Mouse (Mus musculus) thymus, adult 2 months (tissue): ENCODE results near the gene Sorcs3. TPM values are rescaled to one million over a fixed set of nuclear protein-coding genes. Genes with fewer than 3 reads are reported as not detected.

ENCODE experiments used
- DNase-seq: peaks from one replicate; pipeline ENCODE4 v3.0.0; 2021
- H3K27ac ChIP-seq: fragments of 200-500 bp; 2 replicates; pipeline ENCODE4 v1.5.1; 2012; ENCODE audit warnings: low read length, control low read depth; ENCODE audit not compliant: control insufficient read depth, insufficient read depth
- H3K27me3 ChIP-seq: fragments of 200-500 bp; 2 replicates; pipeline ENCODE4 v1.6.1; 2012; ENCODE audit warnings: mild to moderate bottlenecking, low read length, moderate library complexity, mixed read lengths; ENCODE audit not compliant: control insufficient read depth, insufficient read depth
- H3K36me3 ChIP-seq: fragments of 200-500 bp; 2 replicates; pipeline ENCODE4 v1.6.1; 2012; ENCODE audit warnings: mild to moderate bottlenecking, low read length, moderate library complexity; ENCODE audit not compliant: control insufficient read depth, insufficient read depth
- H3K4me1 ChIP-seq: fragments of 200-500 bp; replicated peaks from 2 replicates; pipeline ENCODE4 v1.6.1; 2012; ENCODE audit warnings: low read length; ENCODE audit not compliant: control insufficient read depth, insufficient read depth
- H3K4me3 ChIP-seq: fragments of 200-500 bp; 2 replicates; pipeline ENCODE4 v1.5.1; 2012; ENCODE audit warnings: mild to moderate bottlenecking, low read length, control low read depth, moderate library complexity; ENCODE audit not compliant: control insufficient read depth, insufficient read depth
- CTCF ChIP-seq: fragments of 200-500 bp; IDR thresholded peaks from 2 replicates; pipeline ENCODE4 v1.5.1; 2012; ENCODE audit warnings: mild to moderate bottlenecking, control low read depth, low read length, moderate library complexity, borderline replicate concordance; ENCODE audit not compliant: control insufficient read depth, poor library complexity, insufficient read depth; ENCODE audit errors: extremely low read depth
- POLR2A ChIP-seq: fragments of 200-500 bp; IDR thresholded peaks from 2 replicates; pipeline ENCODE4 v1.6.1; 2012; ENCODE audit warnings: mild to moderate bottlenecking, low read length, control low read depth, moderate library complexity; ENCODE audit not compliant: control insufficient read depth, poor library complexity, insufficient read depth; ENCODE audit errors: extremely low read depth
- WGBS: fragments of 180-500 bp; shearing (Covaris S2); methylation state at CpG from one replicate; pipeline ENCODE4 v1.1.7; 2018; 5-methylcytosine and 5-hydroxymethylcytosine counted together
- polyA plus RNA-seq: library from polyadenylated mRNA; depleted of rRNA; stranded (reverse); fragments of >200 nt; gene quantifications from 2 replicates; pipeline ENCODE4 v1.2.3, GENCODE M21; 2012

Gene Sorcs3
- polyA plus RNA-seq, 1 experiment = 0.18 TPM

- H3K4me1 ChIP-seq = no peaks in the 10 kb centered on the region
- WGBS = 35% methylated on average over 6 of the region's 6 CpGs
- H3K4me3 ChIP-seq = no peak overlapping the region
- H3K36me3 ChIP-seq = no peaks in the 10 kb centered on the region
- TF ChIP-seq POLR2A = no peak
- no peaks in the 10 kb centered on the region for H3K27me3 ChIP-seq
- no peak overlapping the region for H3K27ac ChIP-seq
- DNase-seq = no peak
These were observed 270.1 kb downstream of the Sorcs3 start for GRCm38 (mm10) chr19:48475784-48476410.

- H3K27me3 ChIP-seq = no peaks in the 10 kb centered on the region
- H3K27ac ChIP-seq = no peak overlapping the region
- no peak overlapping the region for H3K4me3 ChIP-seq
- no peaks in the 10 kb centered on the region for H3K4me1 ChIP-seq
- H3K36me3 ChIP-seq = no peaks in the 10 kb centered on the region
- no peak for DNase-seq
- 63% methylated on average over 2 of the region's 2 CpGs for WGBS
- no peak for TF ChIP-seq CTCF
- no peak for TF ChIP-seq POLR2A
These were observed 273.0 kb downstream of the Sorcs3 start for GRCm38 (mm10) chr19:48478864-48479263.

GRCm38 (mm10) chr19:48482946-48483345 is 277.1 kb downstream of the Sorcs3 start:
- 78% methylated on average over 3 of the region's 3 CpGs for WGBS
- H3K27ac ChIP-seq = no peak overlapping the region

GRCm38 (mm10) chr19:48491111-48491510 is 285.3 kb downstream of the Sorcs3 start:
- H3K36me3 ChIP-seq = no peaks in the 10 kb centered on the region
- H3K4me1 ChIP-seq = no peaks in the 10 kb centered on the region
- DNase-seq = no peak
- 88% methylated on average over 3 of the region's 3 CpGs for WGBS
- H3K4me3 ChIP-seq = no peak overlapping the region
- no peak overlapping the region for H3K27ac ChIP-seq
- H3K27me3 ChIP-seq = no peaks in the 10 kb centered on the region
- no peak for TF ChIP-seq CTCF
- no peak for TF ChIP-seq POLR2A

More at GRCm38 (mm10) chr19:48482946-48483345, 277.1 kb downstream of the Sorcs3 start:
- TF ChIP-seq CTCF = no peak
- no peak for TF ChIP-seq POLR2A
- no peaks in the 10 kb centered on the region for H3K27me3 ChIP-seq
- no peaks in the 10 kb centered on the region for H3K4me1 ChIP-seq
- H3K4me3 ChIP-seq = no peak overlapping the region
- H3K36me3 ChIP-seq = no peaks in the 10 kb centered on the region
- no peak for DNase-seq

- H3K27ac ChIP-seq = no peak overlapping the region
- WGBS = 54% methylated on average over 2 of the region's 2 CpGs
- DNase-seq = no peak
- no peak overlapping the region for H3K4me3 ChIP-seq
- no peaks in the 10 kb centered on the region for H3K4me1 ChIP-seq
- no peaks in the 10 kb centered on the region for H3K27me3 ChIP-seq
- TF ChIP-seq POLR2A (no peak), CTCF (no peak)
- no peaks in the 10 kb centered on the region for H3K36me3 ChIP-seq
These were observed 298.2 kb downstream of the Sorcs3 start for GRCm38 (mm10) chr19:48503896-48504620.

GRCm38 (mm10) chr19:48523803-48524202 is 318.0 kb downstream of the Sorcs3 start:
- Histone ChIP-seq H3K27me3 (no peaks in the 10 kb centered on the region), H3K4me1 (no peaks in the 10 kb centered on the region), H3K4me3 (no peak overlapping the region), H3K36me3 (no peaks in the 10 kb centered on the region), H3K27ac (no peak overlapping the region)
- WGBS = 29% methylated on average over 7 of the region's 7 CpGs
- TF ChIP-seq CTCF (no peak), POLR2A (no peak)
- no peak for DNase-seq

GRCm38 (mm10) chr19:48524527-48525214 is 318.8 kb downstream of the Sorcs3 start:
- no peak overlapping the region for H3K4me3 ChIP-seq
- H3K27ac ChIP-seq = no peak overlapping the region
- TF ChIP-seq POLR2A (no peak), CTCF (no peak)
- H3K4me1 ChIP-seq = no peaks in the 10 kb centered on the region
- DNase-seq = no peak
- H3K27me3 ChIP-seq = no peaks in the 10 kb centered on the region
- 37% methylated on average over 9 of the region's 9 CpGs for WGBS
- no peaks in the 10 kb centered on the region for H3K36me3 ChIP-seq
